Comparison of ENCODE assay signal across 8 mouse cellular contexts in genomic region chr12:108305812-108306794, GRCm38 (mm10). TPM values are rescaled to one million over a fixed set of nuclear protein-coding genes. Genes with fewer than 3 reads are reported as not detected.
DNase-seq lines count a peak whose midpoint lies in the region; ATAC-seq and TF ChIP-seq lines count a peak whose summit lies in the region.

Hhipl1 (plus strand) TSS chr12:108306270.

- H3K9me3 ChIP-seq in kidney, embryonic 15.5 days (replicated peaks), result no peaks in the 10 kb centered on the region

- no peaks in the 10 kb centered on the region for H3K36me3 ChIP-seq in liver, adult 2 months (ENCODE audit: control insufficient read depth, insufficient read depth, low read length)
- no peaks in the 10 kb centered on the region for H3K36me3 ChIP-seq in heart, adult 2 months (ENCODE audit: control insufficient read depth, insufficient read depth, low read length)
- no peaks in the 10 kb centered on the region for H3K36me3 ChIP-seq in kidney, embryonic 15.5 days

- TF ChIP-seq CTCF in liver, adult 2 months (IDR thresholded peaks at IDR 0.05; ENCODE audit: low read depth, low read length), result no peak
- no peak for TF ChIP-seq CTCF in bone marrow macrophage, adult 2 months (IDR thresholded peaks at IDR 0.05; ENCODE audit: low read depth, low read length)
- TF ChIP-seq CTCF in heart, adult 2 months (IDR thresholded peaks at IDR 0.05), result peak; percentile 52

- H3K27ac ChIP-seq in liver, adult 2 months (replicated peaks; ENCODE audit: insufficient read depth, low read depth, low read length), result no peak within 1 kb of the TSS
- H3K27ac ChIP-seq in bone marrow macrophage, adult 2 months (ENCODE audit: insufficient read depth, low read depth, low read length), result no peak within 1 kb of the TSS
- peak within 1 kb of the TSS; percentile 62 for H3K27ac ChIP-seq in heart, adult 2 months
- no peak within 1 kb of the TSS for H3K27ac ChIP-seq in kidney, embryonic 15.5 days

- H3K4me1 ChIP-seq in liver, adult 2 months (ENCODE audit: control insufficient read depth, insufficient read depth, low read length), result no peaks in the 10 kb centered on the region
- H3K4me1 ChIP-seq in bone marrow macrophage, adult 2 months (ENCODE audit: control insufficient read depth, insufficient read depth, low read length), result peaks cover 14% of the 10 kb centered on the region
- peaks cover 17% of the 10 kb centered on the region for H3K4me1 ChIP-seq in heart, adult 2 months (ENCODE audit: control insufficient read depth, insufficient read depth, low read length)
- peaks cover 22% of the 10 kb centered on the region for H3K4me1 ChIP-seq in kidney, embryonic 15.5 days

- intact Hi-C loops in heart, adult 2 months (cut with DNase I), result no loop called here

- H3K27me3 ChIP-seq in liver, adult 2 months (ENCODE audit: control insufficient read depth, insufficient read depth, low read length), result no peaks in the 10 kb centered on the region
- no peaks in the 10 kb centered on the region for H3K27me3 ChIP-seq in heart, adult 2 months (ENCODE audit: control insufficient read depth, insufficient read depth, low read length)
- peaks cover 48% of the 10 kb centered on the region for H3K27me3 ChIP-seq in kidney, embryonic 15.5 days

- 4% methylated on average over 67 of the region's 67 CpGs for WGBS in liver, adult 2 months
- 5% methylated on average over 67 of the region's 67 CpGs for WGBS in heart, adult 2 months
- 3% methylated on average over 67 of the region's 67 CpGs for WGBS in kidney, embryonic 15.5 days

- peak within 1 kb of the TSS; percentile 73 for H3K9ac ChIP-seq in liver, adult 2 months (ENCODE audit: low read depth, low read length)
- peak within 1 kb of the TSS; percentile 86 for H3K9ac ChIP-seq in heart, adult 2 months (ENCODE audit: low read depth, low read length)
- peak within 1 kb of the TSS; percentile 78 for H3K9ac ChIP-seq in kidney, embryonic 15.5 days

- peak within 1 kb of the TSS; percentile 63 for H3K4me3 ChIP-seq in liver, adult 2 months (ENCODE audit: insufficient read depth, low read depth, low read length)
- H3K4me3 ChIP-seq in bone marrow macrophage, adult 2 months (ENCODE audit: insufficient read depth, low read length), result peak within 1 kb of the TSS; percentile 13; the same call in 1 of the 2 replicates
- peak within 1 kb of the TSS; percentile 49 for H3K4me3 ChIP-seq in heart, adult 2 months
- H3K4me3 ChIP-seq in kidney, embryonic 15.5 days (replicated peaks), result peak within 1 kb of the TSS; percentile 58

- no peak for TF ChIP-seq POLR2A in liver, adult 2 months (IDR thresholded peaks at IDR 0.05; ENCODE audit: extremely low read depth, insufficient read depth, low read length)
- no peak for TF ChIP-seq POLR2A in bone marrow macrophage, adult 2 months (IDR thresholded peaks at IDR 0.05; ENCODE audit: borderline replicate concordance, low read depth, low read length)
- TF ChIP-seq POLR2A in heart, adult 2 months (IDR thresholded peaks at IDR 0.05; ENCODE audit: insufficient read depth, low read depth, low read length), result no peak

- DNase-seq in liver, adult 2 months (ENCODE audit: extremely low read depth, low read depth, low spot score), result peak; percentile 12
- no peak for DNase-seq in liver
- peak; percentile 68 to 77 for DNase-seq in heart, adult 2 months
- peak; percentile 61 to 75 for DNase-seq in lung, postnatal 4 days
- no peak for DNase-seq in layer of hippocampus, adult 9-10 months (ENCODE audit: low spot score)

- H3K4me2 ChIP-seq in kidney, embryonic 15.5 days, result peak within 1 kb of the TSS; percentile 99

- H3K79me2 ChIP-seq in liver, adult 2 months (ENCODE audit: control insufficient read depth, insufficient read depth, low read length), result no peaks in the 10 kb centered on the region
- H3K79me2 ChIP-seq in heart, adult 2 months (replicated peaks; ENCODE audit: control insufficient read depth, insufficient read depth, low read length), result no peaks in the 10 kb centered on the region

- ATAC-seq in kidney, embryonic 15.5 days (replicated peaks; ENCODE audit: low FRiP score), result peak; percentile 79
- ATAC-seq in erythroblast, adult 5-6 weeks (replicated peaks; ENCODE audit: low FRiP score, poor library complexity, severe bottlenecking), result no peak

- TF ChIP-seq EP300 in heart, adult 2 months (IDR thresholded peaks at IDR 0.05; ENCODE audit: insufficient read depth, low read depth, low read length), result no peak

RNA-seq across cellular contexts. Expression of gene Hhipl1, which starts in this region (rescaled TPM):
- 0.20 and 0.55 TPM in 2 replicates for total RNA-seq in liver, adult 2 months (2014; rRNA removed)
- 0.37 and 0.50 TPM in 2 replicates for polyA plus RNA-seq in liver, adult 2 months (2012; rRNA removed)
- not detected in 2 replicates for polyA plus RNA-seq in bone marrow macrophage, adult 2 months (2012; ENCODE audit: insufficient read depth, insufficient read length, missing spikeins)
- 1 to 10 TPM; 1.2 to 1.5 TPM for total RNA-seq in heart, adult 2 months (2021)
- 1.6 and 1.8 TPM in 2 replicates for polyA plus RNA-seq in heart, adult 2 months (2012; rRNA removed)
- 0.55 and 1.00 TPM in 2 replicates for polyA plus RNA-seq in kidney, embryonic 15.5 days (2015; fragmentation: Nextera tagmentation; extraction: Ambion mirVana)
- total RNA-seq in erythroblast, adult 5-6 weeks (2015; ENCODE audit: low replicate concordance), result not detected in 2 replicates
- total RNA-seq in erythroblast, adult 5-6 weeks (2017; ENCODE audit: low replicate concordance), result not detected in 2 replicates

Comparison
In these comparisons a context has a peak if more than half of its experiments do, and no peak if none do; other contexts are left out.
1. Peak in DNase-seq, H3K4me3 ChIP-seq and H3K9ac ChIP-seq in liver, adult 2 months; RNA of the gene not detected or under 1 TPM.
2. Peak in ATAC-seq, H3K4me3 ChIP-seq, H3K9ac ChIP-seq and H3K4me2 ChIP-seq in kidney, embryonic 15.5 days; RNA of the gene not detected or under 1 TPM.
3. DNase-seq: peak in heart, adult 2 months (2 of 2) and lung, postnatal 4 days (2 of 2); none in liver (single experiment) and layer of hippocampus, adult 9-10 months (single experiment).
4. H3K4me3 ChIP-seq: peak in every context shown above with its lines; median percentile 63 in liver, adult 2 months; 58 in kidney, embryonic 15.5 days; 49 in heart, adult 2 months; 13 in bone marrow macrophage, adult 2 months.
5. Peak in every context shown above with its lines, with median percentiles within 50 percentile points of each other: H3K9ac ChIP-seq.